Mouse (Mus musculus) liver, adult 2 months (tissue): ENCODE measurements around the gene Tas2r108. TPM values are rescaled to one million over a fixed set of nuclear protein-coding genes. Genes with fewer than 3 reads are reported as not detected.

Experiments
- DNase-seq: peaks from one replicate; pipeline ENCODE4 v3.0.0-alpha.2; 2011; ENCODE audit warnings: low read depth, low spot score; ENCODE audit errors: extremely low read depth
- H3K27ac ChIP-seq: fragments of 200-500 bp; replicated peaks from 2 replicates; pipeline ENCODE4 v1.5.1; 2012; ENCODE audit warnings: low read depth, mild to moderate bottlenecking, control low read depth, inconsistent platforms, low read length; ENCODE audit not compliant: insufficient read depth
- H3K27me3 ChIP-seq: fragments of 200-500 bp; 2 replicates; pipeline ENCODE4 v1.6.1; 2012; ENCODE audit warnings: mild to moderate bottlenecking, moderate library complexity, low read length, inconsistent platforms; ENCODE audit not compliant: control insufficient read depth, insufficient read depth
- H3K36me3 ChIP-seq: fragments of 200-500 bp; 2 replicates; pipeline ENCODE4 v1.6.1; 2012; ENCODE audit warnings: low read length, inconsistent platforms; ENCODE audit not compliant: control insufficient read depth, insufficient read depth
- H3K4me1 ChIP-seq: fragments of 200-500 bp; 2 replicates; pipeline ENCODE4 v1.6.1; 2011; ENCODE audit warnings: low read length; ENCODE audit not compliant: control insufficient read depth, insufficient read depth
- H3K4me3 ChIP-seq: fragments of 200-500 bp; 2 replicates; pipeline ENCODE4 v1.5.1; 2011; ENCODE audit warnings: low read depth, mild to moderate bottlenecking, control low read depth, low read length, moderate library complexity; ENCODE audit not compliant: insufficient read depth
- H3K79me2 ChIP-seq: fragments of 200-500 bp; 2 replicates; pipeline ENCODE4 v1.6.1; 2012; ENCODE audit warnings: inconsistent platforms, mild to moderate bottlenecking, low read length, moderate library complexity; ENCODE audit not compliant: control insufficient read depth, insufficient read depth
- H3K9ac ChIP-seq: fragments of 200-500 bp; 2 replicates; pipeline ENCODE4 v1.6.1; 2012; ENCODE audit warnings: low read depth, mild to moderate bottlenecking, control low read depth, inconsistent platforms, low read length
- CTCF ChIP-seq: fragments of 200-500 bp; IDR thresholded peaks from 2 replicates; pipeline ENCODE4 v1.5.1; 2011; ENCODE audit warnings: low read depth, low read length, control low read depth
- POLR2A ChIP-seq: fragments of 200-500 bp; IDR thresholded peaks from 2 replicates; pipeline ENCODE4 v1.6.1; 2011; ENCODE audit warnings: low read length, control low read depth; ENCODE audit not compliant: insufficient read depth; ENCODE audit errors: extremely low read depth
- WGBS: fragments of 180-500 bp; shearing (Covaris S2); methylation state at CpG from one replicate; pipeline ENCODE4 v1.1.7; 2018; 5-methylcytosine and 5-hydroxymethylcytosine counted together
- polyA plus RNA-seq: library from polyadenylated mRNA; depleted of rRNA; stranded (reverse); fragments of >200 nt; gene quantifications from 2 replicates; pipeline ENCODE4 v1.2.3, GENCODE M21; 2012; rRNA removed
- total RNA-seq: library from RNA; depleted of rRNA; stranded (reverse); fragments of >200 nt; gene quantifications from 2 replicates; pipeline ENCODE4 v1.2.3, GENCODE M21; 2014; rRNA removed

Tas2r108 gene
- total RNA-seq: 0.27 TPM in 1 of 2 replicates, not detected in the other
- not detected in 2 replicates for polyA plus RNA-seq

GRCm38 (mm10) chr6:40493229-40493628 is at the start of gene Tas2r108:
Gene Tas2r108 (plus strand): TSS chr6:40493529.
- TF ChIP-seq POLR2A (no peak), CTCF (no peak)
- Histone ChIP-seq H3K4me1 (no peaks in the 10 kb centered on the region), H3K36me3 (no peaks in the 10 kb centered on the region), H3K9ac (no peak within 1 kb of the TSS), H3K27ac (no peak within 1 kb of the TSS), H3K27me3 (no peaks in the 10 kb centered on the region), H3K79me2 (no peaks in the 10 kb centered on the region), H3K4me3 (no peak within 1 kb of the TSS)
- WGBS: 91% methylated on average over 3 of the region's 3 CpGs
- no peak for DNase-seq

- Histone ChIP-seq H3K36me3 (no peaks in the 10 kb centered on the region), H3K79me2 (no peaks in the 10 kb centered on the region), H3K27me3 (no peaks in the 10 kb centered on the region), H3K27ac (no peak overlapping the region), H3K4me1 (no peaks in the 10 kb centered on the region), H3K9ac (no peak overlapping the region), H3K4me3 (no peak overlapping the region)
- no peak for DNase-seq
- no peak for TF ChIP-seq POLR2A
These were observed 44.7 kb upstream of the Tas2r108 start for GRCm38 (mm10) chr6:40448626-40449025.

GRCm38 (mm10) chr6:40454436-40455041 is 38.8 kb upstream of the Tas2r108 start:
- no peak overlapping the region for H3K27ac ChIP-seq
- H3K36me3 ChIP-seq: no peaks in the 10 kb centered on the region
- H3K4me3 ChIP-seq: no peak overlapping the region
- H3K9ac ChIP-seq: no peak overlapping the region
- no peak for TF ChIP-seq POLR2A
- TF ChIP-seq CTCF: peak; percentile 23; the same call in 1 of the 2 replicates
- H3K27me3 ChIP-seq: no peaks in the 10 kb centered on the region
- no peaks in the 10 kb centered on the region for H3K4me1 ChIP-seq
- peak; percentile 14 for DNase-seq
- 26% methylated on average over 7 of the region's 7 CpGs for WGBS
- H3K79me2 ChIP-seq: no peaks in the 10 kb centered on the region

- no peaks in the 10 kb centered on the region for H3K79me2 ChIP-seq
- WGBS: 60% methylated on average over 6 of the region's 6 CpGs
These were observed 27.6 kb upstream of the Tas2r108 start for GRCm38 (mm10) chr6:40465710-40466109.

GRCm38 (mm10) chr6:40470916-40471719 is 22.2 kb upstream of the Tas2r108 start, which contains the start of gene Ssbp1:
Gene Ssbp1 (plus strand): TSS chr6:40471352.
- Histone ChIP-seq H3K9ac (peak within 1 kb of the TSS; percentile 75), H3K27me3 (no peaks in the 10 kb centered on the region), H3K4me1 (peaks cover 3% of the 10 kb centered on the region; the same call in 1 of the 2 replicates), H3K36me3 (peaks cover 24% of the 10 kb centered on the region), H3K27ac (peak within 1 kb of the TSS; percentile 71), H3K4me3 (peak within 1 kb of the TSS; percentile 69), H3K79me2 (peaks cover 2% of the 10 kb centered on the region; the same call in 1 of the 2 replicates)
- 1% methylated on average over 54 of the region's 54 CpGs for WGBS
- TF ChIP-seq CTCF (no peak), POLR2A (peak; percentile 92)
- peak; percentile 88 for DNase-seq

More at GRCm38 (mm10) chr6:40465710-40466109, 27.6 kb upstream of the Tas2r108 start:
- TF ChIP-seq CTCF (peak; percentile 35; the same call in 1 of the 2 replicates), POLR2A (no peak)
- H3K4me1 ChIP-seq: no peaks in the 10 kb centered on the region
- no peak overlapping the region for H3K27ac ChIP-seq
- H3K9ac ChIP-seq: no peak overlapping the region
- no peak overlapping the region for H3K4me3 ChIP-seq
- H3K36me3 ChIP-seq: no peaks in the 10 kb centered on the region
- H3K27me3 ChIP-seq: no peaks in the 10 kb centered on the region
- no peak for DNase-seq
